Mouse (Mus musculus) common myeloid progenitor, adult 5-6 weeks (primary cell): Measurements from ENCODE around the gene Trak1. TPM values are rescaled to one million over a fixed set of nuclear protein-coding genes. Genes with fewer than 3 reads are reported as not detected.

Source experiments
- ATAC-seq: replicated peaks from 2 replicates; pipeline ENCODE4 v1.8.0; 2016; ENCODE audit warnings: low read depth, mild to moderate bottlenecking, moderate TSS enrichment, inconsistent platforms; ENCODE audit not compliant: poor library complexity, severe bottlenecking
- total RNA-seq: library from RNA; stranded (forward); fragments of 200-1000, 187-1606 nt; gene quantifications from 2 replicates; pipeline ENCODE4 v1.2.3, GENCODE M21; 2017

Trak1 gene
- total RNA-seq, 1 experiment from 2014 or later = 32.3 TPM

- ATAC-seq = peak; percentile 90
Observed at GRCm38 (mm10) chr9:121452342-121452942, 155.1 kb downstream of the Trak1 start.

DNA sequence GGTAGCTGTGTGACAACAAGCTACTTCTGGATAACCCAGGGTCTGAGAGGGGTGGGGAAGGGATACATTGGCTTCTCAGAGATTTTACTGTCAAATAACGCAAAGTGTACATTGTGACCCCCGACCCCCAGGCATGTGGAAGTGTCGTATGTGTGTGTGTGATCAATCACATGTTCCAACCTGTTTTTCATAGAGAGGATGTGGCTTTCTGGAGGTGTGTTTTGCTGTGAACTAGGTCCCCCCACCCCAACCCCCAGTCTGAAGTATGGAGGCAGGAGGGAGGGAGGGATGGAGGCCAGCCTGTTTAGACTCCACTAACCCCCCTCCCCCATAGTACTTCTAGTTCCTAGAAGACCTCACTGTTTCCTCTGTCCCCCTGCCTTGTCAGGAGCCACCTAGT lies 157.6 kb downstream of the Trak1 start:
- no peak for ATAC-seq

DNA sequence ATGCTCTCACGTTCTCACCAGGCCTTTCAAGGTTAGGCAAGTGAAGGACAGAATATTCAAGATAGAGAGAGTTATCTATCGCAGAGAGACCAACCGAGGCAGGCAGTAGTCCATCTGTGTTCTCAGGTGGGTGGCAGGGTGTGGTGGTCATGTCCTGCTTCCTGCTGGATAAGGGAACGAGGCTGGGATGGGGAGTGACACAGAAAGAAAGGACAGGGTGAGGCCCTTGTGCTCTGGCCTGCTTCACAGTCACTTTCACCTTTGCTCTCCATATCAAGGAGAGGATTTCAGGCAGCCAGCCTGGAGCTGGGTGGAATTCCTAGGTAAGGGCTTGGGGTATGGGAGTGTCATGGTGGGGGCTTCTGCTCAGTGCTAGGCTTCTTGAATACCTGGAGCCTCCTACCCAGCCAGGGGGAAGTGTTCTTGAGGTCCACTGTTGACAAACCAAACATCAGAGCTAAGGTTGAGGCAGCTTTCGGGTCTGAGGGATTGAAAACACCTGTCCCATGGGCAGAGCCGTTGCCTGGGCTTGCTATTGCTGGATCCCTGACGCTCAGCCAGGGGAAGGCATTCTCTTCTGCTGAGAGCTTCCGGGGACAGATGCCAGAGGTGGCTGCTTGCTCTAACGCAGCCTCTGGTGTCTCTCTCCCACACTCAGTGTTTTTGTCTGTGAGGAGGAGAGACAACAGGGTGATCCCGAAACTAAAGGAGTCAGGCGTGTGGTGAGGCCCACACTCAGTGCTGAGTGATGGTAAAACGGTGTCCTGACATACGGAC lies 159.6 kb downstream of the Trak1 start:
- no peak for ATAC-seq

DNA sequence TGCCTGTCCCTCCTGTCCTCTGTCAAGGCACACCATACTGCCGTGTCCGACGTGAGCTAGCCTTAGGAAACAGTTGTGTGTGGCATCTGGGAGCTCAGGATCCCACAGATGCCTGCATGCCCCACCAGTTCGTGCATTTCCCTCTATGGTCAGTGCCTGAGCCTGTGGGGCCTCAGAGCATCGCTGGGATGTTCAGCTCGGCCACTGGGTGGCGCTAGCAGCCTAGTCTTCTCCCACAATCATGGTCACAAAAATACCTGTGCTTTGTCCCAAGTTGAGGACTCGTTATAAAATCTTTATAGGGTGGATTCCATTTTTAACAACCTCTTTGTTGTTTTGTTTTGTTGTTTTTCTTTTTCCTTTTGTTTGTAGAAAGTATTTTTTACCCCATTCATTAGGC lies 161.2 kb downstream of the Trak1 start:
- ATAC-seq = peak; percentile 71

DNA sequence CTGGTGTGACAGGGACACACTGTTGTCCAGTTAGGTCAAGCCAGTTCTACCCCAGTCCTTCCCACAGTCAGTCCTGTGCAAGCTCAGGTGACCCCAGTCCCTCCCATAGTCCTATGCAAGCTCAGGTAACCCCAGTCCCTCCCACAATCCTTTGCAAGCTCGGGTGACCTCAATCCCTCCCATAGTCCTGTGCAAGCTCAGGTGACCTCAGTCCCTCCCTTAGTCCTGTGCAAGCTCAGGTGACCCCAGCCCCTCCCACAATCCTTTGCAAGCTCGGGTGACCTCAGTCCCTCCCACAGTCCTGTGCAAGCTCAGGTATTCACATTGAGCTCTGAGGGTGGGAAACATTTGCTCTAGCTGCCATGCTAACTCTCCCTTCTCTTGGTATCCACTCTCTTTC lies 162.6 kb downstream of the Trak1 start:
- ATAC-seq = no peak

DNA sequence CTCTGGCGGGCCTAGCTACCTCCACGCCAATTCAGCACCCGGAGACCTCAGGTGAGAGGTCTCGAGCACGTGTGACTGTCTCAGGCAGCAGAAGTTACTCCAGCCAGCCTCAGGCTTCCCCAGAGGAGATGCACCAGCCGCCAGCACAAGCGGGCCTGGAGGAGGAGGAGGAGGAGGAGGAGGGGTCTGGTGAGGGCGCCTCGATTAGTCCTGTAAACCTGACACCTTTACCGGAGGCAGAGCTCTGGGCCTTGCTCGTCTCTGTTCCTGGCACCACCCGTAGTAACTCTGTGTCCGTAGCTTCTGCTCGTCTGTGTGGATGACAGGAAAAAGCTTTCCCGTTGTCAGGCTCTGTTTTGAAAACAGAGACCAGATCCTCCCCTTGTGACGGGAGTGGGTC lies 163.2 kb downstream of the Trak1 start:
- ATAC-seq = no peak

DNA sequence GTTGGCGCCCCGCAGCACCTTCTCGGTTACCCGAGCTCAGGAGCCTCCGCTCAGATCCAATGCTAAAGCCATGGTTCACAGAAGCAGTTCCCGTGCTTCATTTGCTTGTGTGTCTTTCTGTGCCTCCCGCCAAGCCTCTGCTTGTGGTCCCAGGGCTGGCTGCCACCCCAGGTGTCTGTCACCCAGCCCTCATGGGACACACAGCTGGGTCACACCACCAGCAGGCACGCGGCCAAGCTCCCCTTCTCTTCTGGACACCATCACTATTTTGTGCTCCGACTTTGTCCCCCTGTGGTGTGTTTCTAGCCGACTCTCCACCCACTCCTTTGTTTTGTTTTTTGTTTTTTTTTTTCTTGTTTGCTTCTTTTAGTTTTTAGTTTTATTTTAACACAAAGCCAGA lies 170.2 kb downstream of the Trak1 start:
- ATAC-seq = no peak

- no peak for ATAC-seq
Observed at GRCm38 (mm10) chr9:121469711-121470110, 172.4 kb downstream of the Trak1 start.

GRCm38 (mm10) chr9:121474771-121475170 lies 177.5 kb downstream of the Trak1 start:
- ATAC-seq = no peak

DNA sequence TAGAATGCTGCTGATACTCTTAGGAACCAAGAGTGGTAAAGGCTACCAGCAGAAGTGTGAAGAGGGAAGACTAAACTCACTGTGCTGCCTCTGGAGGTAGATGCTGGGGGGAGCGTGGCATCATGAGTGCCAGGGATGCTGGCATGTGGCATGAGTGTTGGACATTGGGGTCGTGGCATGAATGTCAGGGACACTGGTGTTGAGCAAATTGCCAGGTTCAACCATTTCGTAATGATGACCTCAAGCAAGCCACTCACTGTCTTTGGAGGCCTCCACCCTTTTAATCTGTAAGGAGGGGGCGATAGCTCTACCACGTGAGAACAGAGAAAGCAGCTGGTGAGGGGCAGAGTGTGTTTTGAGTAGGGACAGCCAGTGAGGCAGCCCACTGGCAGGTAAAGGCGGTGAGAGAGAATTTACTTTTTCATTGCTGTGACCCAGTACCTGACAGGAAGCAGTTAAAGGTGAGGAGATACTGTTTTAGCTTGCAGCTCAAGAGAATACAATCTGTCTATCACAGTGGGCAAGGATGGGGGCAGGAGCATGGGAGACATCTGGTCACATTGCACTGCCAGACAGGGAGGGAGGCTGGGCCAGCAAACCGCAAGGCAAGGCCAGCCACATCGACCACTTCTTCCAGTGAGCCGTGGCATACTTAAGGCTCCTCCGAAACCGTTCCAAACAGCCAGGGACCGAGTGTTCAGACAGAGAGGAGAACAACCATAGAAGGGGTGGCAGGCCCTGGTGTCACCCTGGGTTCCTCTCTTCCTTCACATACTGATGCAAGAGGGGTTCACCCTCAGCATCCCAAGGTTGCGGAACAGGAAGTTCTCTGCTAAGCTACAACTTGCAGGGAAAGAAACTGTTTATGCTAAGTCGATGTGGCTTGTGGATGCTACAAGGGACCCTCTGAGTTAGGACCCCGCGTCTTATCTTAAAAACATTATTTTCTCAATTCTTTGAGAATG lies 178.5 kb downstream of the Trak1 start:
- no peak for ATAC-seq

GRCm38 (mm10) chr9:121477305-121477911 lies 180.1 kb downstream of the Trak1 start:
- peak; percentile 74 for ATAC-seq

- peak; percentile 83 for ATAC-seq
Observed at GRCm38 (mm10) chr9:121479453-121479852, 182.2 kb downstream of the Trak1 start.

GRCm38 (mm10) chr9:121487216-121487615 lies 189.9 kb downstream of the Trak1 start:
- no peak for ATAC-seq

GRCm38 (mm10) chr9:121491592-121492240 lies 194.4 kb downstream of the Trak1 start:
- no peak for ATAC-seq

- ATAC-seq = no peak
Observed at GRCm38 (mm10) chr9:121494006-121494767, 196.9 kb downstream of the Trak1 start.

GRCm38 (mm10) chr9:121495529-121495928 lies 198.2 kb downstream of the Trak1 start, which contains the start of gene Cck:
Gene Cck, minus strand, starts transcription at chr9:121495694.
- 0 out of 2 replicates have a peak, but pooled peaks have one; percentile 15 for ATAC-seq

GRCm38 (mm10) chr9:121496102-121496501 lies 198.8 kb downstream of the Trak1 start:
- no peak for ATAC-seq

DNA sequence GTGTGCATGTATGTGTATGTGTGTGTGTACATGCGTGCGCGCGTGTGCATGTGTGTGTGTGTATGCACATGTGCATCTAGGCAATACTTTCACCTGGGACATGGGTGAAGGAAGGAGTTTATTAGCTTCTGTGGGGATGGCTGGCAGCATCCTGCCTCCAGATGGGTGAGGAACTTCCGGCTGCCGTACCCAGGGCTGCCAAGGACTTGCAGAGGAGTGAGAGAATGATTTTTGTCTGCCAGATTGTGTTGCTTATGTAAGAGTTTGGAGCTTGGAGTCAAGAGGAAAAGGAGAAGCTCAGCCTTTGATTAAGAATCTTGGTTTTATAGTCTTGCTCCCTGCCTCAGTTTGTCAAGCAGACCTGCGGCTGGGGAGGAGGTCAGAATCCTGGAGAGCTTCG lies 208.0 kb downstream of the Trak1 start:
- ATAC-seq = no peak
